Mouse (Mus musculus): ENCODE measurements around the gene Tmem63b. TPM values are rescaled to one million over a fixed set of nuclear protein-coding genes. Genes with fewer than 3 reads are reported as not detected.

The Tmem63b gene
- polyA plus RNA-seq, 1 experiment from 2014 or later: 31.2 TPM

DNA sequence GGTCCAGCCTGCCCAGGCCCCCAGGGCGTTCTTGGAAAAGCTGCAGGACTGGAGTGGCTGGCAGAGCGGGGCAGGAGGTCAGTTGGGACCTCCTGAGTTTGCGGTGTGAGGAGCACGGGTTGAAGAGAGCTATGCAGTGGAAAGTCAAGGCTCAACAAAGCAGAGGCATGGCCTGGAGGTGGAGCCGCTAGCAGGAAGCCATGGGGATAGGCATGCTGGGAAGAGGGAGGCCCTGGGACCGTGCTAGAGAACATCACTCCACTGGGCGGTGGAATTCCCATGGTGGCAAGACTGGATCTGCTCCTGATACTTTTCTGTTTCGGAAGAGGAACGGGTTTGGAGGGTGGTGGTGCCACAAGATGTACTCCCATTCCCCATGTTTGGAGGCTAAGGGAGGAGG lies 10.3 kb upstream of the Tmem63b start:
- WGBS: 89% methylated on average over 9 of the region's 9 CpGs
- no peak overlapping the region for H3K27ac ChIP-seq (replicated peaks in 1 of 2; ENCODE audit: control insufficient read depth in 1 of 2, insufficient read depth in 1 of 2, low read depth in 2 of 2, low read length in 2 of 2)

DNA sequence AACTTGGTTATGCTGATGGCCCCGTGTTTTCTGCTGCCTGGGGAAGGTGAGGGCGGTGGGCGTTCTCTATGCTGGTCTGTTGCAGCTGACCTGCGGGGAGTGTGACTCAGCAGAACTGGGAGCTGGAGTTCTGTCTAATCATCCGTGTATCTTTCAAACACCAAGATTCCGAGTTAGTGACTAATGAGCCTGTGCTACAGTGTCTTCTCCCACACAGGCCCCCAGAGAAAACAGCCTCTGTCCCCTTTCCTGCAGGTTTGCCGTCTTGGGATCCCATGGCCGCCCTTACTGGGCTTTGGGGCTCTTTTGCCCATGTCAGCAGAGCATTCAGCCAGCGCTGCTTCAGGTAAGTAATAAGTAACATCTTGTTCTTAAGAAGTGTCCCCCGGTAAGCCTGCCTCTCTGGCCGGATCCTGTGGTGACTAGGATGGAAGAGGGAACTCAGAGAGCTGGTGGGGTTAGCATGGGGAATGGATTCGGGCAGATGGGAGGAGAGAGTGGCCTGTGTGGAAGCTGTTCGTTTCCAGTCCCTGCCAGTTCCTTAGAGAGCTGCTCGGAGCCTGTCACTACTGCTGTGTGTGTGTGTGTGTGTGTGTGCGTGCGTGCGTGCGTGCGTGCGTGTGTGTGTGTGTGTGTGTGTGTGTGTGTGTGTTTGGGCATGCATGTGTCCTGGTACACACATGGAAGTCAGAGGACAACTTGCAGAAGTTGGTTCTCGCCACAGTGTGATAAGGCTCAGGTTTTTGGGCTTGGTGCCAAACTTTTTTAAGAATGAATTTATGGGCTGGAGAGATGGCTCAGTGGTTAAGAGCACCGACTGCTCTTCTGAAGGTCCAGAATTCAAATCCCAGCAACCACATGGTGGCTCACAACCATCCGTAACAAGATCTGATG lies 8.8 kb upstream of the Tmem63b start:
- 58% methylated on average over 22 of the region's 23 CpGs for WGBS
- Histone ChIP-seq H3K36me3 (ENCODE audit: control insufficient read depth, insufficient read depth, low read length) (peaks cover 21% of the 10 kb centered on the region), H3K4me3 (ENCODE audit: control insufficient read depth in 1 of 2, insufficient read depth in 1 of 2, low read depth in 1 of 2, low read length in 2 of 2) (no peak overlapping the region), H3K4me2 (ENCODE audit: low read length) (no peak overlapping the region), H3K9me3 (ENCODE audit: control insufficient read depth, low read length) (no peaks in the 10 kb centered on the region), H3K9ac (ENCODE audit: low read length) (no peak overlapping the region; the same call in 1 of the 2 replicates), H3K27ac (replicated peaks in 1 of 2; ENCODE audit: control insufficient read depth in 1 of 2, insufficient read depth in 1 of 2, low read depth in 2 of 2, low read length in 2 of 2) (no peak overlapping the region), H3K4me1 (ENCODE audit: control insufficient read depth in 2 of 2, insufficient read depth in 2 of 2, low read length in 2 of 2) (peaks cover 23 to 30% of the 10 kb centered on the region in 2 experiments), H3K27me3 (ENCODE audit: control insufficient read depth, insufficient read depth, low read length) (no peaks in the 10 kb centered on the region)
- ATAC-seq (ENCODE audit: insufficient number of reproducible peaks, insufficient read depth, low FRiP score, low read depth): no peak

More for the DNA sequence above, 10.3 kb upstream of the Tmem63b start:
- H3K9ac ChIP-seq (ENCODE audit: low read length): no peak overlapping the region
- H3K36me3 ChIP-seq (ENCODE audit: control insufficient read depth, insufficient read depth, low read length): peaks cover 21% of the 10 kb centered on the region
- peaks cover 27 to 41% of the 10 kb centered on the region in 2 experiments for H3K4me1 ChIP-seq (ENCODE audit: control insufficient read depth in 2 of 2, insufficient read depth in 2 of 2, low read length in 2 of 2)
- H3K4me2 ChIP-seq (ENCODE audit: low read length): no peak overlapping the region
- no peaks in the 10 kb centered on the region for H3K27me3 ChIP-seq (ENCODE audit: control insufficient read depth, insufficient read depth, low read length)
- no peak overlapping the region for H3K4me3 ChIP-seq (ENCODE audit: control insufficient read depth in 1 of 2, insufficient read depth in 1 of 2, low read depth in 1 of 2, low read length in 2 of 2)
- no peak for ATAC-seq (ENCODE audit: insufficient number of reproducible peaks, insufficient read depth, low FRiP score, low read depth)
- no peaks in the 10 kb centered on the region for H3K9me3 ChIP-seq (ENCODE audit: control insufficient read depth, low read length)

DNA sequence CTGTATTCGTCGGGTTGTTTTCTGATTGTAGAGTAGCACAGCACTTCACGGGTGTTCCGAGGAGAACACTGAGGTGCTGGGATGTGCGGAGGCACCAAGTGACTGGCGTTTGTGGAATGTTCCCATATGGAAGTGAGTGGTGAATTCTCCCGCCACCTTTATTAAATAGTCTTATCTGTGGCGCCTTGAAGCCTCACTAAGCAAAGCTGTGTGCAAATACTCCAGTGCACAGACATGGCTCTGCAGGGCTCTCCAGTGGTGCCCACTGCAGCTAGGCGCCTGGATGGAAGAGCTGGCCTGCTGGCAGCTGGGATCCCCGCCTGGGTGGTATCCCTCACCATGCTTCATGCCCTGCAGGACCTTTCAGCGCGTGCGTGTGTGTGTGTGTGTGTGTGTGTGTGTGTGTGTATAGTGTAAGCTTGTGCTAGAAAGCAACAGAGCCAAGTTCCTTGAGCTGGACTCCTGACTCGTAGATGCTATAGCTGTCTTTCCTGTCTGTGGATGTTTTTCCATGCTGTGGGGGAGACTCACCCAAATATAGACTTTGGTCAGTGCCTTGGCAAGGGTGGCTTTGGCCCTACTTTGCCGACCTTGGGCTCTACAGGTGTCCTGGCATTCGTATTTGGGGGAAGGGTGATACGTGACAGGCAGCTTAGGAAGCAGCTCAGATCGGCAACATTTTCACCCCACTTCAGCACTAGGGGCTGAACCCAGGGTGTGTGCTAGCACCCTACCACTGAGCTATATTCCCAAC lies 7.3 kb upstream of the Tmem63b start:
- Histone ChIP-seq H3K4me1 (ENCODE audit: control insufficient read depth in 2 of 2, insufficient read depth in 2 of 2, low read length in 2 of 2) (peaks cover 22 to 30% of the 10 kb centered on the region in 2 experiments), H3K4me3 (ENCODE audit: control insufficient read depth in 1 of 2, insufficient read depth in 1 of 2, low read depth in 1 of 2, low read length in 2 of 2) (no peak overlapping the region), H3K4me2 (ENCODE audit: low read length) (0 out of 2 replicates have a peak overlapping the region, but pooled peaks have one; percentile 27), H3K9me3 (ENCODE audit: control insufficient read depth, low read length) (no peaks in the 10 kb centered on the region), H3K36me3 (ENCODE audit: control insufficient read depth, insufficient read depth, low read length) (peaks cover 17% of the 10 kb centered on the region), H3K9ac (ENCODE audit: low read length) (peak overlapping the region; percentile 3), H3K27me3 (ENCODE audit: control insufficient read depth, insufficient read depth, low read length) (no peaks in the 10 kb centered on the region), H3K27ac (replicated peaks in 1 of 2; ENCODE audit: control insufficient read depth in 1 of 2, insufficient read depth in 1 of 2, low read depth in 2 of 2, low read length in 2 of 2) (peak overlapping the region; percentile 0 to 12; a peak in 1 of 4 replicates)
- WGBS: 47% methylated on average over 18 of the region's 18 CpGs
- ATAC-seq (ENCODE audit: insufficient number of reproducible peaks, insufficient read depth, low FRiP score, low read depth): no peak

GRCm38 (mm10) chr17:45692159-45692558 lies 5.5 kb upstream of the Tmem63b start:
- no peaks in the 10 kb centered on the region for H3K27me3 ChIP-seq (ENCODE audit: control insufficient read depth, insufficient read depth, low read length)
- peaks cover 23 to 36% of the 10 kb centered on the region in 2 experiments for H3K4me1 ChIP-seq (ENCODE audit: control insufficient read depth in 2 of 2, insufficient read depth in 2 of 2, low read length in 2 of 2)
- H3K36me3 ChIP-seq (ENCODE audit: control insufficient read depth, insufficient read depth, low read length): peaks cover 3% of the 10 kb centered on the region; the same call in 1 of the 2 replicates
- ATAC-seq (ENCODE audit: insufficient number of reproducible peaks, insufficient read depth, low FRiP score, low read depth): no peak
- WGBS: 81% methylated on average over 5 of the region's 5 CpGs
- no peak overlapping the region for H3K27ac ChIP-seq (replicated peaks in 1 of 2; ENCODE audit: control insufficient read depth in 1 of 2, insufficient read depth in 1 of 2, low read depth in 2 of 2, low read length in 2 of 2)
- no peaks in the 10 kb centered on the region for H3K9me3 ChIP-seq (ENCODE audit: control insufficient read depth, low read length)
- H3K9ac ChIP-seq (ENCODE audit: low read length): no peak overlapping the region
- no peak overlapping the region for H3K4me2 ChIP-seq (ENCODE audit: low read length)
- H3K4me3 ChIP-seq (ENCODE audit: control insufficient read depth in 1 of 2, insufficient read depth in 1 of 2, low read depth in 1 of 2, low read length in 2 of 2): no peak overlapping the region

DNA sequence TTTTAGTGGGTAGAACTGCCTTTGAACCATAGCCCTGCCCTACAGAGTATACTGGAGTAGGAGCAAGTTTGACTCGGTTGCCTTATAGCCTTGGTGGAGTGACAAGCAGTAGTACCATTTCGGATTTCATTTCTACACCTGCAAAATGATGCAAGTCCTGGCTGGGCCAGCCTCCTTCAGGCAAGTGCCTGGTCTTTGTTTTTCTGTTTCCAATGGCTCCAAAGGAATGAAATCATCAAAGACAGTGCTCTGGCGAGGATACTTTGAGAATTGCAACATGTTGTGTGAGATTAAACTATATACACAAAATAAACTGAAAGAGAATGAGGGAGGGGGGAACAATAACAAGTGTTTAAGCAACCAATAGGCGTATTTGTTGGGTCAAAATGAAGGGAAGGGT lies 3.3 kb upstream of the Tmem63b start:
- Histone ChIP-seq H3K36me3 (ENCODE audit: control insufficient read depth, insufficient read depth, low read length) (no peaks in the 10 kb centered on the region), H3K4me1 (ENCODE audit: control insufficient read depth in 2 of 2, insufficient read depth in 2 of 2, low read length in 2 of 2) (peaks cover 18 to 34% of the 10 kb centered on the region in 2 experiments), H3K9ac (ENCODE audit: low read length) (no peak overlapping the region), H3K9me3 (ENCODE audit: control insufficient read depth, low read length) (no peaks in the 10 kb centered on the region), H3K4me3 (ENCODE audit: control insufficient read depth in 1 of 2, insufficient read depth in 1 of 2, low read depth in 1 of 2, low read length in 2 of 2) (no peak overlapping the region), H3K27ac (replicated peaks in 1 of 2; ENCODE audit: control insufficient read depth in 1 of 2, insufficient read depth in 1 of 2, low read depth in 2 of 2, low read length in 2 of 2) (no peak overlapping the region), H3K27me3 (ENCODE audit: control insufficient read depth, insufficient read depth, low read length) (no peaks in the 10 kb centered on the region), H3K4me2 (ENCODE audit: low read length) (no peak overlapping the region)
- ATAC-seq (ENCODE audit: insufficient number of reproducible peaks, insufficient read depth, low FRiP score, low read depth): no peak
- 86% methylated on average over 4 of the region's 4 CpGs for WGBS

GRCm38 (mm10) chr17:45689120-45689519 lies 2.4 kb upstream of the Tmem63b start:
- no peak overlapping the region for H3K4me2 ChIP-seq (ENCODE audit: low read length)
- no peak overlapping the region for H3K4me3 ChIP-seq (ENCODE audit: control insufficient read depth in 1 of 2, insufficient read depth in 1 of 2, low read depth in 1 of 2, low read length in 2 of 2)
- no peaks in the 10 kb centered on the region for H3K9me3 ChIP-seq (ENCODE audit: control insufficient read depth, low read length)
- peaks cover 19 to 33% of the 10 kb centered on the region in 2 experiments for H3K4me1 ChIP-seq (ENCODE audit: control insufficient read depth in 2 of 2, insufficient read depth in 2 of 2, low read length in 2 of 2)
- 55% methylated on average over 9 of the region's 9 CpGs for WGBS
- ATAC-seq (ENCODE audit: insufficient number of reproducible peaks, insufficient read depth, low FRiP score, low read depth): no peak
- no peak overlapping the region for H3K27ac ChIP-seq (replicated peaks in 1 of 2; ENCODE audit: control insufficient read depth in 1 of 2, insufficient read depth in 1 of 2, low read depth in 2 of 2, low read length in 2 of 2)
- no peaks in the 10 kb centered on the region for H3K36me3 ChIP-seq (ENCODE audit: control insufficient read depth, insufficient read depth, low read length)
- 0 out of 2 replicates have a peak overlapping the region, but pooled peaks have one; percentile 1 for H3K9ac ChIP-seq (ENCODE audit: low read length)
- H3K27me3 ChIP-seq (ENCODE audit: control insufficient read depth, insufficient read depth, low read length): no peaks in the 10 kb centered on the region

GRCm38 (mm10) chr17:45686093-45686619 lies 549 bp downstream of the Tmem63b start, which contains the start of gene Mrpl14:
Gene Mrpl14 (plus strand): TSS chr17:45686322.
- H3K36me3 ChIP-seq (ENCODE audit: control insufficient read depth, insufficient read depth, low read length): no peaks in the 10 kb centered on the region
- H3K4me1 ChIP-seq (ENCODE audit: control insufficient read depth in 2 of 2, insufficient read depth in 2 of 2, low read length in 2 of 2): peaks cover 12 to 23% of the 10 kb centered on the region in 2 experiments
- peak within 1 kb of the TSS; percentile 80 for H3K4me2 ChIP-seq (ENCODE audit: low read length)
- H3K4me3 ChIP-seq (ENCODE audit: control insufficient read depth in 1 of 2, insufficient read depth in 1 of 2, low read depth in 1 of 2, low read length in 2 of 2): peak within 1 kb of the TSS; percentile 81 to 87
- no peaks in the 10 kb centered on the region for H3K27me3 ChIP-seq (ENCODE audit: control insufficient read depth, insufficient read depth, low read length)
- peak within 1 kb of the TSS; percentile 90 for H3K9ac ChIP-seq (ENCODE audit: low read length)
- peak within 1 kb of the TSS; percentile 33 to 59 for H3K27ac ChIP-seq (replicated peaks in 1 of 2; ENCODE audit: control insufficient read depth in 1 of 2, insufficient read depth in 1 of 2, low read depth in 2 of 2, low read length in 2 of 2)
- H3K9me3 ChIP-seq (ENCODE audit: control insufficient read depth, low read length): peaks cover 4% of the 10 kb centered on the region; the same call in 1 of the 2 replicates
- ATAC-seq (ENCODE audit: insufficient number of reproducible peaks, insufficient read depth, low FRiP score, low read depth): peak; percentile 83
- under 1% methylated on average over 22 of the region's 50 CpGs for WGBS
